Comparison of ENCODE assay signal across 8 mouse cellular contexts in genomic region chr6:142964531-142965385, GRCm38 (mm10). TPM values are rescaled to one million over a fixed set of nuclear protein-coding genes. Genes with fewer than 3 reads are reported as not detected.
DNase-seq lines count a peak whose midpoint lies in the region; ATAC-seq and TF ChIP-seq lines count a peak whose summit lies in the region.

No protein-coding gene starts in this region.

- ATAC-seq in forebrain, postnatal 0 days = peak; percentile 91
- peak; percentile 92 for ATAC-seq in hindbrain, embryonic 16.5 days

- DNase-seq in Muller cell, postnatal 12 days (ENCODE audit: inconsistent ontology term) = peak; percentile 79
- peak; percentile 89 for DNase-seq in cerebellum, adult 11-12 months
- peak; percentile 94 for DNase-seq in forebrain, postnatal 0 days
- peak; percentile 78 to 81 for DNase-seq in layer of hippocampus, postnatal 36 days
- peak; percentile 73 for DNase-seq in lung, postnatal 10 days
- DNase-seq in retina, adult 2 months (ENCODE audit: low read depth, low spot score) = peak; percentile 79
- peak; percentile 88 for DNase-seq in thymus, postnatal 4 days

- peak overlapping the region; percentile 91 for H3K4me2 ChIP-seq in forebrain, postnatal 0 days (ENCODE audit: low read depth)
- H3K4me2 ChIP-seq in hindbrain, embryonic 16.5 days (ENCODE audit: low read length) = peak overlapping the region; percentile 80

- H3K4me3 ChIP-seq in forebrain, postnatal 0 days (ENCODE audit: low read depth, low read length) = peak overlapping the region; percentile 79
- peak overlapping the region; percentile 71 for H3K4me3 ChIP-seq in hindbrain, embryonic 16.5 days (ENCODE audit: low read length)

- H3K27ac ChIP-seq in forebrain, postnatal 0 days (ENCODE audit: low read depth, low read length) = peak overlapping the region; percentile 99
- H3K27ac ChIP-seq in hindbrain, embryonic 16.5 days (ENCODE audit: low read depth, low read length) = peak overlapping the region; percentile 98

- peak overlapping the region; percentile 95 for H3K9ac ChIP-seq in forebrain, postnatal 0 days
- peak overlapping the region; percentile 83 for H3K9ac ChIP-seq in hindbrain, embryonic 16.5 days (ENCODE audit: low read depth, low read length)

- WGBS in forebrain, postnatal 0 days = under 1% methylated on average over 39 of the region's 39 CpGs
- 0% methylated on average over 39 of the region's 39 CpGs for WGBS in hindbrain, embryonic 16.5 days

- TF ChIP-seq CTCF in forebrain, postnatal 0 days (IDR thresholded peaks at IDR 0.05; ENCODE audit: low read depth) = peak; percentile 86

- no peaks in the 10 kb centered on the region for H3K36me3 ChIP-seq in forebrain, postnatal 0 days (ENCODE audit: insufficient read depth)
- H3K36me3 ChIP-seq in hindbrain, embryonic 16.5 days (ENCODE audit: control insufficient read depth, insufficient read depth, low read length) = no peaks in the 10 kb centered on the region

- no peaks in the 10 kb centered on the region for H3K27me3 ChIP-seq in forebrain, postnatal 0 days (ENCODE audit: insufficient read depth, low read length)
- H3K27me3 ChIP-seq in hindbrain, embryonic 16.5 days (replicated peaks; ENCODE audit: control insufficient read depth, insufficient read depth, low read length) = no peaks in the 10 kb centered on the region

- H3K9me3 ChIP-seq in forebrain, postnatal 0 days (ENCODE audit: low read length) = no peaks in the 10 kb centered on the region
- no peaks in the 10 kb centered on the region for H3K9me3 ChIP-seq in hindbrain, embryonic 16.5 days (ENCODE audit: control insufficient read depth, low read length)

- H3K4me1 ChIP-seq in forebrain, postnatal 0 days (ENCODE audit: insufficient read depth) = peaks cover 7% of the 10 kb centered on the region; the same call in 1 of the 2 replicates
- H3K4me1 ChIP-seq in hindbrain, embryonic 16.5 days (ENCODE audit: control insufficient read depth, insufficient read depth, low read depth, low read length) = peaks cover 15% of the 10 kb centered on the region

RNA-seq across cellular contexts. Expression of gene St8sia1, which starts 0.5 kb away (rescaled TPM):
- total RNA-seq in forebrain, postnatal 0 days (2014; rRNA removed) = 10.8 and 15.5 TPM in 2 replicates
- polyA plus RNA-seq in forebrain, postnatal 0 days (2015; fragmentation: Nextera tagmentation; extraction: Ambion mirVana) = 2.3 and 3.5 TPM in 2 replicates
- polyA plus RNA-seq in hindbrain, embryonic 16.5 days (2015; fragmentation: Nextera tagmentation; extraction: Ambion mirVana) = 6.0 and 6.5 TPM in 2 replicates
- 10 to 100 TPM; 34.6 to 34.9 TPM for total RNA-seq in layer of hippocampus, postnatal 36 days (2021)

Comparison
In these comparisons a context has a peak if more than half of its experiments do, and no peak if none do; other contexts are left out.
1. Peak in every context shown above with its lines: DNase-seq, ATAC-seq, H3K4me3 ChIP-seq and H3K27ac ChIP-seq.